ENCODE assay signal across 8 mouse cellular contexts in the genomic region with DNA sequence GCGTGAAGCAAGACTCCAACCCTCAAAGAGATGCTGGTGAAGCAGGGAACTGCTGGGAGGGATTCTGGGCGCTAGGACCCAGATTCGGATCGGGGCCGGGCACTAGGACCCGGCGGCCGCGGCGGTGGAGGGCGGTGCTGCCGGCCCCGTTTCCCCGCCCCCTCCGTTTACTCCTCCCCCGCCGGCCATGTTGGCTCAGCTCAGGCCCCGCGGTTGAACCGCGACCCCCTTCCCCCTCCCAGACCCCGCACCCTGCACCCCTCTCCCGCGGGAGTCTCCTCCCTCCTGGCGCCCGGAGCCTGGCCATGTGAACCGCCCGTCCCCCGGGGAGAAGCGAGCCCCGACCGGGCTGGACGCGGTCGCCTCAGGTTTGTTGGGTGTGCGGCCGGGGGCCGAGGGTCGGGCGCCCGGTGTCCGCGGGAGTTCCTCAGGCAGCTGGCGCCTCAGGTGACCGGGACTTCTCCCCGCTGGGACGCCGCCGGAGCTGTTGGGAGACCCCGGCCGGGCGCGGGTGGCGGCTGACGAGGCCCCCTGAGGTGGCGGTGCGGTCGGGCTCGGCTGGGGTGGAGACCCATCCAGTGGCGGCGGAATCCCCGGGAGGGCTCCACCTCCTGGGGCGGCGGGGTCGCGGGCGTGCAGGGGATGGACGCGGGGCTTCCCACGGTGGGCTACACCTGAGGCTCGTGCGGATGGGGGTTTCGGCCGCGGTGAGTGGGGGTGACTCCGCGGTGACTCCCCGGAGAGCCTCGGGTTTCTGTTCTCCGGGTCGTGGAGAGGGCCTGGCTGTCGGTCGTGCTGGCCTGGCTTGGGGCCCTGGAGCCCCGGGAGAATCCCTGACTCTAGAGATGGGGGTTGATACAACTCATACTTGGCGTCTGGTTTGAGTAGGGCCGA. TPM values are rescaled to one million over a fixed set of nuclear protein-coding genes. Genes with fewer than 3 reads are reported as not detected.
DNase-seq lines count a peak whose midpoint lies in the region; ATAC-seq and TF ChIP-seq lines count a peak whose summit lies in the region.

No protein-coding gene starts in this region.

- H3K36me3 ChIP-seq in embryonic facial prominence, embryonic 11.5 days (replicated peaks; ENCODE audit: control insufficient read depth, insufficient read depth, low read depth, low read length): no peaks in the 10 kb centered on the region
- H3K36me3 ChIP-seq in heart, adult 2 months (ENCODE audit: control insufficient read depth, insufficient read depth, low read length): peaks cover 2% of the 10 kb centered on the region; the same call in 1 of the 2 replicates
- H3K36me3 ChIP-seq in kidney, adult 2 months (ENCODE audit: control insufficient read depth, insufficient read depth, low read length): no peaks in the 10 kb centered on the region
- H3K36me3 ChIP-seq in liver, embryonic 11.5 days (ENCODE audit: control insufficient read depth, insufficient read depth, low read length): no peaks in the 10 kb centered on the region
- H3K36me3 ChIP-seq in splenic B cell, adult 2 months (ENCODE audit: control insufficient read depth, insufficient read depth, low read length, poor library complexity, severe bottlenecking): no peaks in the 10 kb centered on the region

- peaks cover 1% of the 10 kb centered on the region for H3K4me1 ChIP-seq in embryonic facial prominence, embryonic 11.5 days (ENCODE audit: control insufficient read depth, insufficient read depth, low read length)
- H3K4me1 ChIP-seq in heart, adult 2 months (ENCODE audit: control insufficient read depth, insufficient read depth, low read length): peaks cover 4% of the 10 kb centered on the region
- peaks cover 14% of the 10 kb centered on the region; the same call in 1 of the 2 replicates for H3K4me1 ChIP-seq in kidney, adult 2 months (ENCODE audit: control insufficient read depth, insufficient read depth, low read length)
- peaks cover 37% of the 10 kb centered on the region for H3K4me1 ChIP-seq in liver, embryonic 11.5 days (replicated peaks; ENCODE audit: control insufficient read depth, insufficient read depth, low read length)

- peak overlapping the region; percentile 93 for H3K4me3 ChIP-seq in embryonic facial prominence, embryonic 11.5 days (ENCODE audit: low read depth, low read length)
- H3K4me3 ChIP-seq in heart, adult 2 months: peak overlapping the region; percentile 86
- peak overlapping the region; percentile 87 for H3K4me3 ChIP-seq in kidney, adult 2 months (ENCODE audit: insufficient read depth, low read depth, low read length)
- H3K4me3 ChIP-seq in liver, embryonic 11.5 days (ENCODE audit: low read depth, low read length): peak overlapping the region; percentile 100

- TF ChIP-seq EP300 in heart, adult 2 months (IDR thresholded peaks at IDR 0.05; ENCODE audit: insufficient read depth, low read depth, low read length): no peak

- no peaks in the 10 kb centered on the region for H3K9me3 ChIP-seq in embryonic facial prominence, embryonic 11.5 days (replicated peaks; ENCODE audit: control insufficient read depth, low read length)
- H3K9me3 ChIP-seq in liver, embryonic 11.5 days (ENCODE audit: control insufficient read depth, low read length): no peaks in the 10 kb centered on the region

- H3K27ac ChIP-seq in embryonic facial prominence, embryonic 11.5 days (replicated peaks; ENCODE audit: low read depth, low read length): peak overlapping the region; percentile 10
- peak overlapping the region; percentile 85 for H3K27ac ChIP-seq in heart, adult 2 months
- H3K27ac ChIP-seq in kidney, adult 2 months (ENCODE audit: insufficient read depth, low read depth, low read length): peak overlapping the region; percentile 93
- peak overlapping the region; percentile 73 for H3K27ac ChIP-seq in liver, embryonic 11.5 days (ENCODE audit: low read depth, low read length)

- H3K27me3 ChIP-seq in embryonic facial prominence, embryonic 11.5 days (ENCODE audit: control insufficient read depth, insufficient read depth, low read length): no peaks in the 10 kb centered on the region
- H3K27me3 ChIP-seq in heart, adult 2 months (ENCODE audit: control insufficient read depth, insufficient read depth, low read length): no peaks in the 10 kb centered on the region
- no peaks in the 10 kb centered on the region for H3K27me3 ChIP-seq in kidney, adult 2 months (replicated peaks; ENCODE audit: control insufficient read depth, insufficient read depth, low read length)
- H3K27me3 ChIP-seq in liver, embryonic 11.5 days (replicated peaks; ENCODE audit: control insufficient read depth, insufficient read depth, low read length): no peaks in the 10 kb centered on the region
- no peaks in the 10 kb centered on the region for H3K27me3 ChIP-seq in splenic B cell, adult 2 months (ENCODE audit: control insufficient read depth, insufficient read depth, low read length, poor library complexity, severe bottlenecking)

- peaks cover 7% of the 10 kb centered on the region for H3K79me2 ChIP-seq in heart, adult 2 months (replicated peaks; ENCODE audit: control insufficient read depth, insufficient read depth, low read length)

- WGBS in embryonic facial prominence, embryonic 11.5 days: under 1% methylated on average over 75 of the region's 86 CpGs
- WGBS in heart, adult 2 months: under 1% methylated on average over 83 of the region's 86 CpGs
- under 1% methylated on average over 85 of the region's 86 CpGs for WGBS in kidney, adult 2 months
- WGBS in liver, embryonic 11.5 days: under 1% methylated on average over 86 of the region's 86 CpGs

- 0 out of 2 replicates have a peak, but pooled peaks have one; percentile 14 for TF ChIP-seq POLR2A in heart, adult 2 months (IDR thresholded peaks at IDR 0.05; ENCODE audit: insufficient read depth, low read depth, low read length)
- TF ChIP-seq POLR2A in kidney, adult 2 months (IDR thresholded peaks at IDR 0.05; ENCODE audit: low read depth, low read length): no peak

- ATAC-seq in embryonic facial prominence, embryonic 11.5 days (replicated peaks; ENCODE audit: insufficient number of reproducible peaks, low FRiP score, low TSS enrichment, low read depth): peak; percentile 72
- peak; percentile 64 for ATAC-seq in liver, embryonic 11.5 days (replicated peaks; ENCODE audit: low FRiP score)

- peak overlapping the region; percentile 65 for H3K4me2 ChIP-seq in embryonic facial prominence, embryonic 11.5 days (ENCODE audit: low read depth, low read length)
- peak overlapping the region; percentile 88 for H3K4me2 ChIP-seq in liver, embryonic 11.5 days

- TF ChIP-seq CTCF in heart, adult 2 months (IDR thresholded peaks at IDR 0.05): peak; percentile 49
- TF ChIP-seq CTCF in kidney, adult 2 months (conservative IDR thresholded peaks at IDR 0.05; ENCODE audit: insufficient read depth, insufficient read length, low read depth, low read length): no peak

- DNase-seq in 3T3-L1 (ENCODE audit: low read depth, low spot score): peak; percentile 79
- DNase-seq in adrenal gland, postnatal 25 days: peak; percentile 90
- peak; percentile 94 for DNase-seq in embryonic facial prominence, embryonic 11.5 days (ENCODE audit: low spot score)
- peak; percentile 87 to 91 for DNase-seq in heart, adult 2 months
- peak; percentile 88 for DNase-seq in kidney, adult 2 months
- DNase-seq in liver, embryonic 11.5 days (ENCODE audit: low spot score): peak; percentile 95
- peak; percentile 87 for DNase-seq in naive thymus-derived CD4-positive, alpha-beta T cell, adult 2 months (ENCODE audit: low read depth)
- DNase-seq in splenic B cell, adult 2 months (ENCODE audit: low read depth, low spot score): peak; percentile 85

- H3K9ac ChIP-seq in embryonic facial prominence, embryonic 11.5 days (replicated peaks; ENCODE audit: low read length): peak overlapping the region; percentile 85
- H3K9ac ChIP-seq in heart, adult 2 months (ENCODE audit: low read depth, low read length): peak overlapping the region; percentile 87
- peak overlapping the region; percentile 93 for H3K9ac ChIP-seq in liver, embryonic 11.5 days (ENCODE audit: low read depth, low read length)

- intact Hi-C loops in heart, adult 2 months (cut with DNase I): loop anchor here (1.0 to 10.0 kb wide), 3 partner anchors 52 to 398 kb away; a partner anchor contains a TSS

RNA-seq across cellular contexts. Expression of a gene that starts 5.6 kb away (rescaled TPM):
- total RNA-seq in adrenal gland, postnatal 25 days (2021): 52.2 and 73.2 TPM in 2 replicates
- 14.0 and 14.2 TPM in 2 replicates for polyA plus RNA-seq in embryonic facial prominence, embryonic 11.5 days (2014; fragmentation: Nextera tagmentation; extraction: Ambion mirVana)
- total RNA-seq in heart, adult 2 months (2021): 10 to 100 TPM; 18.4 to 22.4 TPM
- 15.5 and 23.7 TPM in 2 replicates for polyA plus RNA-seq in heart, adult 2 months (2012; rRNA removed)
- 21.6 and 22.5 TPM in 2 replicates for polyA plus RNA-seq in kidney, adult 2 months (2012; rRNA removed)
- polyA plus RNA-seq in liver, embryonic 11.5 days (2014; fragmentation: Nextera tagmentation; extraction: Ambion mirVana): 11.1 and 13.0 TPM in 2 replicates

RNA-seq across cellular contexts. Expression of a gene that starts 13.9 kb away (rescaled TPM):
- 2,437 and 2,492 TPM in 2 replicates for total RNA-seq in adrenal gland, postnatal 25 days (2021)
- polyA plus RNA-seq in embryonic facial prominence, embryonic 11.5 days (2014; fragmentation: Nextera tagmentation; extraction: Ambion mirVana): 2,412 and 2,488 TPM in 2 replicates
- total RNA-seq in heart, adult 2 months (2021): 1,000 to 10,000 TPM; 7,689 to 9,158 TPM
- 8,017 and 9,446 TPM in 2 replicates for polyA plus RNA-seq in heart, adult 2 months (2012; rRNA removed)
- 4,550 and 7,521 TPM in 2 replicates for polyA plus RNA-seq in kidney, adult 2 months (2012; rRNA removed)
- polyA plus RNA-seq in liver, embryonic 11.5 days (2014; fragmentation: Nextera tagmentation; extraction: Ambion mirVana): 2,564 and 2,777 TPM in 2 replicates

RNA-seq across cellular contexts. Expression of a gene that starts 38.2 kb away (rescaled TPM):
- total RNA-seq in adrenal gland, postnatal 25 days (2021): 167 and 204 TPM in 2 replicates
- 641 and 733 TPM in 2 replicates for polyA plus RNA-seq in embryonic facial prominence, embryonic 11.5 days (2014; fragmentation: Nextera tagmentation; extraction: Ambion mirVana)
- 10 to 100 TPM; 96.0 to 97.3 TPM for total RNA-seq in heart, adult 2 months (2021)
- polyA plus RNA-seq in heart, adult 2 months (2012; rRNA removed): 16.3 and 19.2 TPM in 2 replicates
- 28.2 and 32.5 TPM in 2 replicates for polyA plus RNA-seq in kidney, adult 2 months (2012; rRNA removed)
- polyA plus RNA-seq in liver, embryonic 11.5 days (2014; fragmentation: Nextera tagmentation; extraction: Ambion mirVana): 527 and 567 TPM in 2 replicates

Comparison
In these comparisons a context has a peak if more than half of its experiments do, and no peak if none do; other contexts are left out.
1. Peak in every context shown above with its lines: DNase-seq, ATAC-seq, H3K4me3 ChIP-seq and H3K27ac ChIP-seq.
2. H3K27ac ChIP-seq: peak in every context shown above with its lines; median percentile 93 in kidney, adult 2 months; 85 in heart, adult 2 months; 73 in liver, embryonic 11.5 days; 10 in embryonic facial prominence, embryonic 11.5 days.
3. RNA of a gene that starts 38.2 kb away (polyA plus RNA-seq): 641 to 733 TPM in embryonic facial prominence, embryonic 11.5 days and 527 to 567 TPM in liver, embryonic 11.5 days; 28.2 to 32.5 TPM in kidney, adult 2 months and 16.3 to 19.2 TPM in heart, adult 2 months; every median in the first group is over 10 times any median in the second.